Mouse (Mus musculus) lung, postnatal 0 days (tissue): ENCODE data around the gene Epb41l1.

ENCODE experiments used
- CTCF ChIP-seq: IDR thresholded peaks from 2 replicates; pipeline ENCODE4 v1.5.1; 2016; ENCODE audit warnings: antibody characterized with exemption, mild to moderate bottlenecking
- EP300 ChIP-seq: IDR thresholded peaks from 2 replicates; pipeline ENCODE4 v1.6.1; 2016; ENCODE audit warnings: antibody characterized with exemption, mild to moderate bottlenecking, control low read depth

GRCm38 (mm10) chr2:156476748-156477151, 56.0 kb downstream of the Epb41l1 start:
- TF ChIP-seq CTCF (no peak), EP300 (no peak)
